Mouse (Mus musculus): ENCODE results near the gene Wipf3. TPM values are rescaled to one million over a fixed set of nuclear protein-coding genes. Genes with fewer than 3 reads are reported as not detected.

The Wipf3 gene
- total RNA-seq, 1 experiment from 2014 or later: not detected

DNA sequence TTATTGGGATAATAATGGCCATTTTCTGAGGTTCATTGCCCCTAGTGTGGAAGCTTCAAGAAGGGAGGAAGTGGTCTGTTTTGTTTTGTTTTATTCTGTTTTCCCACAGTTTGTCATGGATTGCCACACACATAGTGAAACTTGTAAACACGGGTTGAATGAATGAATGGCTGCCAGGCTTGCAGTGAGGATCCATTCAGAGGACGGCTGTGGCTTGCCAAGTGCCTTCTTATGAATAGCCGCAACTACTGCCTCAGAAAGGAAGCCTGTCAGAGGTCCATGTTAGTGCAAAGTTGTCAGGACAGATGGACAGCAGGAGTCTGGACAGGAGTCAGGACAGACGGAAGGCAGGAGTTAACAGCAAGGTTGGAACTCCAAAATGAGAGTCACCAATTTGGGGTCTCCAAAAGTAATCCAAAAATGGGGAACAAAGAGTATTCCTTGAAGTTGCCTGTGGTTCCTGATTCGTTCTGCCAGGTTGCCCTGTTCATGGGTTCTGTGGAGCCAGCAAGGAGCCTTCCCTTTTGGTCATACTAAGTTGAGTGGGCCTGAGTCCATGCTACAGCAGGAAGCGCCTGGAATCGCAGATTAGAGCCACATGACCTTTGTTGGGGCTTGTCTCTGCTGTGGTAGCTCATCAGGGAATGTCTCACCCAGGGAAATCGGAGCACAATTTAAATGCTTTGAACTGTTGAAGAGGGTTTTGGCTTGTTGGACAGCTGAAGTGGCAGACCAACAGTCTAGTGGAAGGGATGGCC lies 34.5 kb downstream of the Wipf3 start:
- no peak for ATAC-seq (ENCODE audit: extremely low read depth, insufficient number of reproducible peaks, low FRiP score, poor library complexity, severe bottlenecking)

DNA sequence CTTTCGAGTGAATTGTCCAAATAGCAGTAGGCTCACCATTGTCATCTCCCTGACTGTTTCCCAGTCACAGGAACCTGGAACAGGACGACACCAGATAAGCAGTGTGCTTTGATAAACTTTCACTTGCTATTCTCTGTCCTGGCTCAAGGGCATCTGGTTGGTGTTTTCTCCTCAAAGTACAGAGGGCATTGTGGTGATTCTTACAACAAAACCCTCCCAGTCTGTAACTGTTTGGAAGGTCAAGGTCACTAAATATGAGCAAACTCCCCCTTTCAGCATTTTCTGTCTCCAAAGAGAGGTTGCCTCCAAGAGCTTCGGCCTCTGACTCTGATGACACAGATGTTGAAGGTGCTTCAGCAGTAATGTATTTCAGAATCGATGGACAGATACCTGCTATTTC lies 35.5 kb downstream of the Wipf3 start:
- ATAC-seq (ENCODE audit: extremely low read depth, insufficient number of reproducible peaks, low FRiP score, poor library complexity, severe bottlenecking): no peak

DNA sequence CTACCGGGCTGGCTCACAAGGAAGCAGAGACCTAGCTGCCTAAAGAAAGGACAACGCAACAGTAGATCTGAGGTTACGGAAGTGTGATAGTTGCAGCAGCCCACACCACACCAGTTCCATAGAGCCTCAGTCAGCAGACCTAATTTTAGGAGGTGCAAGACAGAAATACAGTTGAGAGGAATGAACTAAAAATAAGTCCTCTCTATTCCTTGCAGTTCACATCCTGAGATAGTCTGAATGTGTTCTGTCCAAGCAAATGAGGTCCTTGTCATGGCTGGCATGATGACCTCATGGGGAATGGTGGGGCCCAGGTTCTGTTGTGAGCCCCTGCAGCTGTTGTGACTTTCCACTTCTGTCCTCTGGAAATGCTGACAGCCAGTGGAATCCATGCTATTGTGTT lies 38.0 kb downstream of the Wipf3 start:
- no peak for ATAC-seq (ENCODE audit: extremely low read depth, insufficient number of reproducible peaks, low FRiP score, poor library complexity, severe bottlenecking)

- no peak for ATAC-seq (ENCODE audit: extremely low read depth, insufficient number of reproducible peaks, low FRiP score, poor library complexity, severe bottlenecking)
These were observed 42.5 kb downstream of the Wipf3 start for GRCm38 (mm10) chr6:54471866-54472265.

- no peak for ATAC-seq (ENCODE audit: extremely low read depth, insufficient number of reproducible peaks, low FRiP score, poor library complexity, severe bottlenecking)
These were observed 43.7 kb downstream of the Wipf3 start for GRCm38 (mm10) chr6:54472846-54473715.

DNA sequence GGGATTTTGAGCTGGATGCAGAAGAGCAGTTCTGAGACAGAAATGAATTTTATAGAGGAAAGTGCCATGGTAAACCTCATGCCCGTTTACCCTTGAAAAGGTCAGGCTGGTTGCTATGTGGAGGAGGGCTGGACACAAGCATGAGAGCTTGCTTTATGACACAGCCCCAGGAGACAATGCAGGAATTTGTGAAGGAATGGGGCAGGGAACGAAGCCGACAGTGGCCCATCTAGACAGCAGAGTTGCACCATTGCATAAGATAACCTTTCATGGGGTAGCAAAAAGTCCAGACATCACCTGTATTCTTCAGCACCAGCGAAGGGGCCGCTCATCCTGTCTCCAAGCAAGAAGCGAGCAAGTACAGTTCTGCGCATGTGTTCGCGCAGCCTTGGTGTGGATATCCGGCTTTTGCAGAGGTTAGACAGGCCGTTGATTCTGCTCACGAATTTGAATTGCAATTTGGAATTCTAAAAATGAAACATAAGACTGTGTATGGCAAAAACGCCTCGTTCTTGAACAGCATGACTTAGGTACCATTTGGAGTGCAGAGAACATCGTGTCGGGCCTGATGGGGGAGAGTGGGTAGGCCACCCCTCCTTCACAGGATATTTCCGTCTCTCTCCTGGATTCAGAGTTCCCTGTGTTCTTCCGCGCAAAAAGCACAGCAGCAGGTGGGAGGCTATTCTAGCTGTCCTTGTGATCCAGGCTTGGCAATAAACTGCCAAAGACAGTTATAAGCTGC lies 46.7 kb downstream of the Wipf3 start:
- no peak for ATAC-seq (ENCODE audit: extremely low read depth, insufficient number of reproducible peaks, low FRiP score, poor library complexity, severe bottlenecking)

GRCm38 (mm10) chr6:54478646-54479324 lies 49.4 kb downstream of the Wipf3 start:
- ATAC-seq (ENCODE audit: extremely low read depth, insufficient number of reproducible peaks, low FRiP score, poor library complexity, severe bottlenecking): no peak

DNA sequence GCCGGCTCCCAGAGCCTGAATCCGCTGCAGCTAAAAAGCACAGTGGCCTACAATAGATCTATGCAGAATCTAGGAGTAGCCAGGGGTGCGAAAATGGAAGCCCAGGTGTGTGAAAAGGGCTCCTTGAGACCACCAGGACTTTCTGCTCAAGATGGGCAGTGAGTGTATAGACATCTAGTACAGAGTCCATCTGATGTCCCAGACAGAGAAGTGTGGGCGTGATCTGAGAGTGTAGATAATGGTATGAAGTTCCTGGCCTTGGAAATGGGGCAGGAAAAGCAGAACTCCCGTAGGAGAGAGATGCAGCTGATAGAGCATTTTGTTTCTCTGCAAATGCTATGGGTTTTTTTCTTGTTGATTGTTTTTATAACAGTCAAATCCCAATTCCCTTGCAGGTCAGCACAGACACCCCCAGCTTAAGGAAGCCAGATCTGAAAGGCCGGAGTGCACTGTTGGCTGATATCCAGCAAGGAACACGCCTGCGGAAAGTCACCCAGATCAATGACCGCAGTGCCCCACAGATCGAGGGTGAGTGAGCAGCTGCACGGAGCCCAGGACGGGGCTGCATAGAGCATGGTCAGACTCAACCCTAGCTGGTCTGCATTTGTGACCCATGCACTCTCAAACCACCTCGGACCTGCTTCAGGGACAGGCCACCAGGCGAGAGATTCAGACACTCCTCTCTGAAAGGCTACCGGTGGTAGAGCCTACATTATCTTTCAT lies 52.1 kb downstream of the Wipf3 start:
- no peak for ATAC-seq (ENCODE audit: extremely low read depth, insufficient number of reproducible peaks, low FRiP score, poor library complexity, severe bottlenecking)

DNA sequence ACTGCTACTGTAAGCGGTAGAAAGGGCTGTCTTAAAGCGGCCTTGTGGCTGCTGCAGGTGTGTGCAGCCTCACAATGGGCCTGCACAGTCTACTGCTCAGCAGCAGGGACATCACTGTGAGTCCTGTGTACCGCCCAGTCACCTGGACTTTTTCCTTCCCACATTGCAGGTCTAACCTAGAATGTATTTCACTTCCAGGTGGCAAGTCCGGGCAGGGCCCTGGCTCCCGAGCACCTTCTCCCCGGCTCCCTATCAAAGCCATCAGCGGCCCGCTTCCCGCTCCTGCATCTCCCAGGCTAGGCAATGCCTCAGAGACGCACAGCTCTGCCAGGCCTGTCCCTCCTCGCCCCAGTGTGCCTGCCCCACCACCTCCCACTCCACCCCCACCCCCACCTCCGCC lies 55.6 kb downstream of the Wipf3 start:
- ATAC-seq (ENCODE audit: extremely low read depth, insufficient number of reproducible peaks, low FRiP score, poor library complexity, severe bottlenecking): no peak

DNA sequence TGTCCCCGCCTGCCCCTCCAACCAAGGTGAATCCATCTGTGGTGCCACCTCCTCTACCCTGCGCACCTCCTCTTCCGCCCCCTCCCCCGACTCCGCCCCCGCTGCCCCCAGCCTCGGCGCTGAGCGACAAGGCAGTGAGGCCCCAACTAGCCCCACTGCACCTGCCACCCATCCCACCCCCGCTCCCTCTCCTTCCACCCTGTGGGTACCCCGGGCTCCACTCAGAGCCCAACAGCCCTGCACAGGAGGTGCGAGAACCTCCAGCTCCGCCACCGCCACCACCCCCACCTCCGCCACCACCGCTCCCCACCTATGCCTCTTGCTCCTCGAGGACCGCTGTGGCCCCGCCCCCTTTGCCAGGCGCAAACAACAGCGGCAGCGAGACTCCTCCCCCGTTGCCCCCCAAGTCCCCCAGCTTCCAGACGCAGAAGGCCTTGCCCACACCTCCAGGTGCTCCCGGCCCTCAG lies 56.1 kb downstream of the Wipf3 start:
- 0 out of 2 replicates have a peak, but pooled peaks have one; percentile 9 for ATAC-seq (ENCODE audit: extremely low read depth, insufficient number of reproducible peaks, low FRiP score, poor library complexity, severe bottlenecking)

DNA sequence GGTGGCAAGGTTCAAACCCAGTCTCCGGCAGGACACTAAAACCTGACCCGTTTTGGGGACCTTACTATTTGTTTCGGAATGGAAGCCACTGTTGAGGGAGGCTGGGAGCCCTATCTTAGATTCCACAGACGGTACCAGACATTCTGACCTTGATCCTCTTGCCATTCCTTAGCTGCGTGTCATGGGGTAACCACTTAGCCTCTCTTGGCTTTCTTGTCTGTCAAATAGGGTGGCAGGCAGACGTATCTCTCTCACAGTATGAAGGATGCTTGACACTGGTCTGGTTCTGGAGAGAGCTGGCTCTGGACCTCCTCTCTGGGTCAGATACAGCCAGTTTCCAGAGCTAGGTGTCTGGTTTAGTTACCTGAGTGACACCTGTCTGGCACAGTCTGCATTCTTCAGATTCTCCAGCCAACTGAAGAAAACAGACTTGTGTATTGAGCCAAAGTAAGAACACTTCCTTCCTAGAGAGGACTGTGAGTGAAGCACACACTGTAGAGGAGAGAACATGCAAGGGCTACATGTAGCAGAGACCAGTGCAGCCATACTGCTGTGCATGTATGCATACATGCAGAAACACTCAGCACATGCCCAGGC lies 56.7 kb downstream of the Wipf3 start:
- no peak for ATAC-seq (ENCODE audit: extremely low read depth, insufficient number of reproducible peaks, low FRiP score, poor library complexity, severe bottlenecking)

GRCm38 (mm10) chr6:54491074-54491473 lies 61.7 kb downstream of the Wipf3 start:
- no peak for ATAC-seq (ENCODE audit: extremely low read depth, insufficient number of reproducible peaks, low FRiP score, poor library complexity, severe bottlenecking)

- no peak for ATAC-seq (ENCODE audit: extremely low read depth, insufficient number of reproducible peaks, low FRiP score, poor library complexity, severe bottlenecking)
These were observed 64.7 kb downstream of the Wipf3 start for GRCm38 (mm10) chr6:54494097-54494496.

- ATAC-seq (ENCODE audit: extremely low read depth, insufficient number of reproducible peaks, low FRiP score, poor library complexity, severe bottlenecking): no peak
These were observed 65.4 kb downstream of the Wipf3 start for GRCm38 (mm10) chr6:54494612-54495398.

DNA sequence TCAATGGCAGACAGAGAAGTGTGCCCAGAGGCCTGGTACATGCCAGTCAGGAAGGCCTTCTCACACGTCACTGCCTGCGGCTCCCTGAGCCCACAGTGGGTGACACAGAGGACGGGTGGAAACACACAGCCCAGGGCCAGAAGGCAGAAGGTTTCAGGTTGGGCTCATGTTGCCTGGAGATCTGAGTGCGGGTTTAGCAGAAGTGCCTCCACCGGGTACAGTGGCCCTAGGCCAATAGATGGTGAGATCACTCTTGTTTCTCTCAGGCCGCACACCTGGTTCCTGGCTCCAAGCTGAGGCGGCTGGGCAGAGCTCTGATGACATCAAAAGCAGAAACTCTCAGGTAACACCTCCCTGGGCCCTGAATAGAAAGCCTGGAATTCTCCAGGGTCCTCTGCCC lies 66.8 kb downstream of the Wipf3 start:
- ATAC-seq (ENCODE audit: extremely low read depth, insufficient number of reproducible peaks, low FRiP score, poor library complexity, severe bottlenecking): no peak

- no peak for ATAC-seq (ENCODE audit: extremely low read depth, insufficient number of reproducible peaks, low FRiP score, poor library complexity, severe bottlenecking)
These were observed 73.3 kb downstream of the Wipf3 start for GRCm38 (mm10) chr6:54502661-54503115.

DNA sequence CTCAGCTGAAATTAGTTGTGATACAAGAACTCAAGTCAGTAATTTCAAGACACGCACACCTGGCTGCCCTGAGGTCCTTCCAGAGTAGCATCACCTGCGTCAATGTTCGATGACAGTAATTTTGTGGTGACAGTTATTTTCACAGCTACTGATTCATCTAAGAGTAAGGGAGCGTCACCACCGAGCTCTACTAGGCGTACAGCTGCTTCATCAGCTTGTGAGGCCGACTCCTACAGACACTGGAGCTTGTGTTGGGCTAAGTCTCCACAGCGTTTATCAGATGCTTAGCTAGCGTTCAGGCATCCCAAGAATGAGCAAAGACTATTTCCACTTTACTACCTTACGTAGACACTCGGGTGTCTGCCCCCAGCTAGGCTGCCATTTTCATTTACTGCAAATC lies 76.9 kb downstream of the Wipf3 start:
- no peak for ATAC-seq (ENCODE audit: extremely low read depth, insufficient number of reproducible peaks, low FRiP score, poor library complexity, severe bottlenecking)

Data from neutrophil, adult 5-6 weeks (primary cell).